Mouse (Mus musculus) midbrain, embryonic 14.5 days (tissue): ENCODE measurements at regions not wholly inside any gene's neighbourhood (a gene's known extent, or its start where the extent isn't known, plus 50 kb on each side); places are given as distances from the start of the nearest gene placed in this dataset.

ENCODE experiments used
- ATAC-seq: fragments of 200-750 bp; cut with Nextera tagmentation; 2 replicates; pipeline ENCODE4 v1.8.0; 2017; ENCODE audit warnings: moderate number of reproducible peaks, moderate library complexity; ENCODE audit not compliant: low FRiP score, low TSS enrichment
- DNase-seq: peaks from one replicate; pipeline ENCODE4 v3.0.0-alpha.2; 2015
- H3K27ac ChIP-seq: fragments of 300-500 bp; sonication (generic); replicated peaks from 2 replicates; pipeline ENCODE4 v1.5.1; 2014; ENCODE audit warnings: mild to moderate bottlenecking, low read depth, low read length, moderate library complexity
- H3K27me3 ChIP-seq: fragments of 300-500 bp; sonication (generic); 2 replicates; pipeline ENCODE4 v1.6.1; 2014; ENCODE audit warnings: low read length, control low read depth, mixed read lengths; ENCODE audit not compliant: control insufficient read depth, insufficient read depth
- H3K36me3 ChIP-seq: fragments of 300-500 bp; sonication (generic); 2 replicates; pipeline ENCODE4 v1.6.1; 2014; ENCODE audit warnings: low read length, control low read depth; ENCODE audit not compliant: control insufficient read depth, insufficient read depth
- H3K4me1 ChIP-seq: fragments of 300-500 bp; sonication (generic); 2 replicates; pipeline ENCODE4 v1.6.1; 2014; ENCODE audit warnings: mild to moderate bottlenecking, antibody characterized with exemption, low read length, control low read depth; ENCODE audit not compliant: control insufficient read depth, insufficient read depth
- H3K4me2 ChIP-seq: fragments of 300-500 bp; sonication (generic); 2 replicates; pipeline ENCODE4 v1.6.1; 2014; ENCODE audit warnings: mild to moderate bottlenecking, low read length, moderate library complexity
- H3K4me3 ChIP-seq: fragments of 300-500 bp; sonication (generic); replicated peaks from 2 replicates; pipeline ENCODE4 v1.5.1; 2014; ENCODE audit warnings: low read depth, low read length
- H3K9ac ChIP-seq: fragments of 300-500 bp; sonication (generic); replicated peaks from 2 replicates; pipeline ENCODE4 v1.6.1; 2014; ENCODE audit warnings: mild to moderate bottlenecking, low read length, moderate library complexity
- H3K9me3 ChIP-seq: fragments of 300-500 bp; sonication (generic); 2 replicates; pipeline ENCODE4 v1.6.1; 2016; ENCODE audit warnings: low read length, control low read depth, mixed read lengths; ENCODE audit not compliant: control insufficient read depth
- WGBS: fragments of 180-500 bp; shearing (Covaris S2); extraction: QIAGEN DNeasy Blood & Tissue Kit; methylation state at CpG from one replicate; pipeline ENCODE4 v1.1.7; 2014; 5-methylcytosine and 5-hydroxymethylcytosine counted together

DNA sequence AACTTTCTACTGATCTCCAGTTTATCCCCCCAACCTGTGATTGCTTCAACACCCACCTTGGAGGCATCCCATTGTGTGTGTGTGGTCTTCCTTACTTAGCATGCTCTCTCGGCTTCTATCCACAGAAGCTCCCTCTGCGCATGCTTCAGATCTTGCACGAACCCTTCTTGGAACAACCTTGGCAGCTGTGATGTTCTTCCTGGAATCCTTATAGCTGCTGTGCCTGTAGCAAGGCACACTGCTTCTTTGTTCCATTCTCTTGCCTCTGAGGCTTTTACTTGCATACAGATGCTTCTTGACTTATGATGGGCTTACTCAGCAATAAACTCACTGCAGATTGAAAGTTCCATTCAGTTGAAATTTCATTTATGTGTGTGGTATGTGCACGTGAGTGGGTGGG lies 81.2 kb downstream of the Asb13 start:
- no peaks in the 10 kb centered on the region for H3K27me3 ChIP-seq
- no peak overlapping the region for H3K4me2 ChIP-seq
- no peaks in the 10 kb centered on the region for H3K9me3 ChIP-seq
- no peaks in the 10 kb centered on the region for H3K36me3 ChIP-seq
- ATAC-seq (no peak), DNase-seq (no peak)
- no peak overlapping the region for H3K9ac ChIP-seq
- peaks cover 12% of the 10 kb centered on the region for H3K4me1 ChIP-seq
- no peak overlapping the region for H3K4me3 ChIP-seq
- H3K27ac ChIP-seq, result no peak overlapping the region
- WGBS, result 87% methylated on average over 4 of the region's 4 CpGs

DNA sequence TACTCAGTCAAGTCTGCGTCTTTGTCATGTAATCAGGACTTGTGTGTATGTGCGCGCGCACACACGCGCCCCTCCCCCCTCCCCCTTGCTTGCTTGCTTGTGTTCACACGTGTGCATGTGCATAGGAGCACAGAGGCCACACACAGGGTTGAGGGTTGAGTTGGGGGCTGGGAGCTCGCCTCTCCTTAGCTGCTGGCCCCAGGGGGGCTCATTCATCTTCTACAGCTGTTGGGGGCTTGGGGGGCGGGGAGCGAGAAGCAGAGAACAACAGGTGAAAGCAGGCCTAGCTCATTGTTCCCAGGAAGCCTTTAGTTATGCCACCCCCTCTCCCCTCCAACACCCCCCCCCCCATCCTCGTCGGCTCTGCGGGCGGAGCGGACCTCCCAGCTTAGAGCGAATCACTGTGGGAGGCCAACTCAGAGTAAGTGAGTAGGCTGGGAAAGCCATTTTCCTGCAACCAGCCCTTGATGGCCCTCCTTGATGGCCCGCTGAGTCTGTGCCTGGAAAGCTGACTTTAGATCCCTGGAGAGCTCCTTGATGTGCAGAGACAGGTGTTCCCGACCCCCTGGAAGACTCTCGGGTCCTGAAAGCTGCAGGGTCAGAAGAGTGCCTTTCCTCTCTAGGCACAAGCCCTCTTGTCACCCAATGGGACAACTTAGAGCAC lies 78.8 kb downstream of the Asb13 start:
- H3K4me3 ChIP-seq, result peak overlapping the region; percentile 33
- H3K4me2 ChIP-seq, result peak overlapping the region; percentile 63
- peak overlapping the region; percentile 29; the same call in 1 of the 2 replicates for H3K9ac ChIP-seq
- peak; percentile 90 for ATAC-seq
- no peaks in the 10 kb centered on the region for H3K9me3 ChIP-seq
- 1% methylated on average over 18 of the region's 19 CpGs for WGBS
- no peaks in the 10 kb centered on the region for H3K27me3 ChIP-seq
- DNase-seq, result peak; percentile 78
- no peak overlapping the region for H3K27ac ChIP-seq
- H3K4me1 ChIP-seq, result peaks cover 12% of the 10 kb centered on the region
- H3K36me3 ChIP-seq, result no peaks in the 10 kb centered on the region

DNA sequence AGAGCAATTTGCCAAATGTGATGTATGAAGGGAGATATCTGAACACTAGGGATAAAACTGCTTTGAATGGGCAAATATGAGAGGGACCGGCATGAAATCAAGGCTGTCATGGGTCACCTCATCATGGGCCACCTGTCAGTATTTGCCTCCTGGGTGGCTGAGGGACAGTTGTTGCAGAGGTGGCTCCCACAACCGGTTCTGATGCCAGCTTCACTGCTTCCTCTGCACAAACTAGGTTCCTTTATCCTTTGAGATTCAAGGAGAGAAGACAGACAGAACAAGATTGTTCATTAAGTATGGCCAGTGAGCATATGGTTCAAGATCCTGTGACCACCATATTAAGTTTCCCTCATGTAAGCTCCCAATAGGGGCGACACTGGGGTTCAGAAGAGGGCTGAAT lies 78.3 kb downstream of the Asb13 start:
- no peak for DNase-seq
- peak overlapping the region; percentile 33 for H3K4me3 ChIP-seq
- H3K36me3 ChIP-seq, result no peaks in the 10 kb centered on the region
- H3K4me1 ChIP-seq, result peaks cover 12% of the 10 kb centered on the region
- no peaks in the 10 kb centered on the region for H3K9me3 ChIP-seq
- no peak overlapping the region for H3K27ac ChIP-seq
- no peak overlapping the region for H3K9ac ChIP-seq
- H3K27me3 ChIP-seq, result no peaks in the 10 kb centered on the region
- 14% methylated on average over 3 of the region's 3 CpGs for whole genome bisulfite sequencing
- H3K4me2 ChIP-seq, result peak overlapping the region; percentile 63
- ATAC-seq, result no peak; the same call in 1 of the 2 replicates

DNA sequence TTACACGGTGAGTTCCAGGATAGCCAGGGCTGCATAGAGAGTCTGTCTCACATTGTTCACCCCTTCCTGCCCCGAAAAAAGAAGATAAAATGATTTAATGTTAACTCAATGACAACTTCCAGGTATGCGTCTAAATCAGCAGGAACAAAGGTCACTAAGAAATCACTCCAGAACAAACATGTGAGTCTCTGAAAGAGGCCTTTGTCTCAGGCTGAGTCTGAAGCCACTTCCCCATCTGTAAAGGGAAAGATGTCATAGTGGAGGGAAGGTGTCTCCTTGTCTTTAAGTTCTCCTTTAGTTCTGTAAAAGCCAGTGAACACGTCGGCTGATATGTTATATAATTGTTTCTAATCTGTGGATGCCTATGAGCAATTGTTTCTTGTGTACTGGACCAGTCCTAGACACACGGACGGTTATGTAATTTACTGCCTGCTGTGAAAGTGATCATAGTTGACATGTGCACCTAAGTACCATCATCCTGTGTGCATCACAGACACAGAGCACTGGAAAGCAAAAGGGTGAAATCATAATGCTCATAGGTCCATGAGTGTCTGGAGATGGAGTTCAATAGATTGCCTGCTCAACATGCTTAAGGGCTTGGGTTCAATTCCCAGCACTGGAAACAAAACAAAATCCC lies 76.3 kb downstream of the Asb13 start:
- 83% methylated on average over 7 of the region's 7 CpGs for WGBS
- Histone ChIP-seq H3K27ac (no peak overlapping the region), H3K4me1 (peaks cover 12% of the 10 kb centered on the region), H3K36me3 (no peaks in the 10 kb centered on the region), H3K4me3 (no peak overlapping the region), H3K27me3 (no peaks in the 10 kb centered on the region), H3K9me3 (no peaks in the 10 kb centered on the region), H3K9ac (no peak overlapping the region), H3K4me2 (no peak overlapping the region)
- DNase-seq (no peak), ATAC-seq (no peak)

DNA sequence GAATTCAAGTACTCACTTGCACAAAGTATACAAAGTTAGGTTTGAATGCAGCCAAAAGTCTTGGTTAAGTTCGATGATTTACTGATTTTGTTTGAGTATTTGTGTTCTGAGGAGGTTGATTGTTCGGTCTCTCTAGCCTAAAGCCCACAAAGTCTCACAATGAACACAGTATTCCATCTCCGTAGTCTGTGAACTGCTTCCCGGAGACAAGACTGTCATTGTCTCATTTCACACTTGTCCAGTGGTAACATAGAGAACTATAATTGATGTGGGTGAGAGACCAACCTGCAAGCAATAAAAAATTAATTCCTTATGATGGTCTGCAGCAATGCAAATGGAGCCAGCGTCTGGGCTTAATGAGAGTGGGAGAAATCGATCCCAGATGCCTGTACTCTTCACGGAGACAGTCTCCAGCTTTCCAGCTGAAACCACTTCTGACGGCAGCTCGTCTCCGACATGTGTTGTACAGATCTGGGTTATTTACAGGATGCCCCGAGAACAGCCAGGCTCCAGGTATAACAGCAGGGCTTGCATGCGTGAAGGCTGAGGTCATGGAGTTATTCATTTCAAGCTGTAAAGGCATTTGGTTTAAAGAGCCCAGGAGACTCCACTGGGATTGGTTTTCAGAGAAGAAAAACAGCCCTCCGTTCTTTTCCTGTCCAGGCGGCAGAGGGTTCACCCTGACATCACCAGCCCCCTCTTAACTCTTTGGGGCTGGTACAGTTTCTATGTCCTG lies 75.2 kb downstream of the Asb13 start:
- H3K27me3 ChIP-seq, result no peaks in the 10 kb centered on the region
- DNase-seq (no peak), ATAC-seq (no peak)
- H3K4me1 ChIP-seq, result peaks cover 12% of the 10 kb centered on the region
- no peaks in the 10 kb centered on the region for H3K9me3 ChIP-seq
- H3K4me3 ChIP-seq, result no peak overlapping the region
- no peak overlapping the region for H3K4me2 ChIP-seq
- H3K36me3 ChIP-seq, result no peaks in the 10 kb centered on the region
- H3K27ac ChIP-seq, result no peak overlapping the region
- WGBS, result 76% methylated on average over 14 of the region's 14 CpGs
- no peak overlapping the region for H3K9ac ChIP-seq
